Mouse (Mus musculus) brain, adult 2 months (tissue): ENCODE data around the gene Ubr2.
A peak's percentile ranks its signal among the peaks of the same experiment; 100 is the strongest.

Experiments
- DNase-seq: peaks from one replicate; pipeline ENCODE4 v3.0.0; 2011; ENCODE audit warnings: low read depth, low spot score

Gene Ubr2

DNA sequence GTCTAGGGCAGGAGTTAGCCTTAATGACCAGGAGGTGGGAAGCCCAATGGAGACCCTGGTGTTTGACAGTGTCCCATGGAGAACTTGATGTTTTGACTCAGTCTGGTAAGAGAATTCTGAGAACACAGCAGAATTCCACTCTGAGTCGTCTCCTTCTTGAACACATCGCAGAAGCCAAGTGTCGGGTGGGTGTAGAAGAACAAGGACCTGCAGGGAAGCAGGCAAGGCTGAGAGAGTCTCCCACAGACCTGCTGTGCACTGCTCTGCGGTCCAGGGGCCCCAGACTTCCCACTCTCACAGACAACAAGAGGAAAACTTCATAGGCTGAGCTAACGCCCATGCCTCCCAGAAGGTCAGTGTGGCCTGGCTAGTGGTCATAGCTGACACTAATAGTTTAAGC lies 82.6 kb downstream of the Ubr2 start:
- peak; percentile 83 for DNase-seq

DNA sequence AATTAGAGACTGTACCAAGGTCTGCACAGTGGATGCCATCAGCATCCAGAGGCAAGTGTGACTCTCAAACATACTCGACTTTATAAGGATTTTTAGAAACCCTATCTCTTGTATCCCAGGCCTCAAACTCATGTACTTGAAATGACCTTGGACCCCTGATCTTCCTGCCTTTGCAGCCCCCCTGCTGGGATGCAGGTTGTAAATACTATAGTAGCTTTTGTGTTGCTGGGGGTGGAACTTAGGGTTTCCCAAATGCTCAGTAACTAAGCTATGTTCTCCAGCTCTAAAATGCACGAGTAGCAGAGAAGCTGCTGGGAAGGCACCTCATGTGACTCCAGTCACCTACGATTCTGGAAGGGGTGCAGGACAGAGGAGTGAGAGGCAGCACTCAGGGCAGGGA lies 83.4 kb downstream of the Ubr2 start:
- DNase-seq: no peak

DNA sequence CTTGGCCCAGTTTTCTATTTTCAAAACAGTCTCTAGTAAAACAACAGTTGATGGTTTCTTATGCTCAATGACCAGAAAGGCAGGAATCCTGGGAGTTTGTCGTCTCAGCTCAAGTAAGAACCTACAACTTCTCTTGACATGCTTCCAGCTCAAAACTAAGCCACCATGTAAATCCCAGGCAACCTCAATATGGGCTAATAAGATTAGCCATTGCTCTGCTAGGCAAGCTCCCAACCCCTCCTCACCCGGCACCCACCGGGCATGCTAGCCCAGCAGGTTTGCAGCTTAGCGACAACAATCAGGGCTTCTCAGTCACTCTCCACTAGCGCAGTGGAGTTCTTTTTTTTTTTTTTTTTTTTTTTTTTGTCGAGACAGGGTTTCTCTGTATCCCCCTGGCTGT lies 84.2 kb downstream of the Ubr2 start:
- DNase-seq: no peak

DNA sequence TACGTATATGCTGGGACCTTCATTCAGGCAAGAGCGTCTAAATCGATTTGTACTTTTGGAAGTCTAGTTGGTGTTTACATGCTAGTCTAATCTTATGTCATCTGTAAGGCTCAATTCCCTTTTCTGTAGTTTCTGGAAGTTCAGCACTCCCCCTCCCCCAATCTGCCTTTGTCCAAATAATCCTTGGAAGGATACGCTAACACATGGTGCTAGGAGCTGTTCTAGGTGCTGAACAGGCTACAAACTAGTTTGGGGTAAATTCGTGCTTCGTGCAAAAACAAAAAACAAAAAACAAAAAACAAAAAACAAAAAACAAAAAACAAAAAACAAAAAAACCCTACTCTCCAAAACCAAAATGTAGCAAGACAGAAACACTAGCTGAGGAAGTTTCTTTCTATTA lies 89.5 kb downstream of the Ubr2 start:
- no peak for DNase-seq

DNA sequence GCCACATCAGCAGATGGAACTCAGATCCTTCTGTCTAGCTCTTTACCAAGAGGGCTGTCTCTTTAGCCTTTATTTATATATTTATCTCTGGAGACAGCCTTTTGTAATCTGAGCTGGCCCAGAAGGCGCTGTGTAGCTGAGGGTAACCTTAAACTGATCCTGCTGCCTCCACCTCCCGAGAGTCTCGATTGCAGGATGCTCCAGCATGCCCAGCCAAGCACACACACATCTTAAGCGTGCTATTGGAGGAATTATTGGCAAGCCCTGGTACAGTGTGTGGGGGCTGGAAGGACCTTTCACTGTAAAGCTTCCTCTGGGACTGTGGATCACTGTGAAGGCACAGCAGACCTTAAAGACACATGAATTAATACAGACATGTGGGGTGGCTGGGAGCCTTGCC lies 91.4 kb downstream of the Ubr2 start:
- no peak for DNase-seq

DNA sequence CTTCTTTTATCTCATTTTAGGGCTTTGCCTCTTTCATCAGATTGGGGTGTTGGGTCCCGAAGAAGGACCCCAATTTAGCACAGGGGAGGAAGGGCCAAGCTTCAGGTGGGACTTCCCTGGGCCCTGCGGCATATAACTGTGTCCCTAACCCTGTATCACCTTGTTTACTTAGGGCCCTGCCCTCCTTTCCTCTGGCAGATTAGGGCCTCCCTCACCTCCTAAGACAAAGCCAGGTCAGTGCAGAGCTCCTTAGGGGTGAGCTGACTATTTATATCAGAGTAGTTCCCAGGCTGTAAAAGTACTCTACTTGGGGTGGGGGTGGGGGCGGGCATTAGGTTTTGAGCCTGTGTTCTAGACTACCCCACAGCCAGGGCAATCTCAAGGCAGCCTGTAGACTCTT lies 95.2 kb downstream of the Ubr2 start:
- no peak for DNase-seq

DNA sequence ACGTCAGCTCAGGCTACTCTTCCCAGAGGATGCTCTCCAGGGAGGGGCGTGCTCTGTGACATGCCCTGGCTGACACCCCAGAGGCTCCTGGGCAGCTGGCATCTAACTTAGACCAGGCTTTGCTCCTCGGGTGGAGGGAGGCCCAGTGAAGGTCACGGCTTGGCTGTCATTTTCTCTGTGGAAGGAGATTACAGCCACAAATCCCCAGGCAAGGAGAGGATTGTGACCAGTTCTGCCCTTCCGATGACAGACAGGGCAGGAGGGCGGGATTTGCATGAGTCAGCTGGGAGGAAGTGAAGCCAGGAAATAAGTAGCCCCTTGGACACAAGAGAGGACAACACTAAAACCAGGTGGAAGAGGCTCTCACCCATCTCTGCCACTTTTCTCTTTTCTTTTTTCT lies 98.0 kb downstream of the Ubr2 start:
- DNase-seq: no peak

DNA sequence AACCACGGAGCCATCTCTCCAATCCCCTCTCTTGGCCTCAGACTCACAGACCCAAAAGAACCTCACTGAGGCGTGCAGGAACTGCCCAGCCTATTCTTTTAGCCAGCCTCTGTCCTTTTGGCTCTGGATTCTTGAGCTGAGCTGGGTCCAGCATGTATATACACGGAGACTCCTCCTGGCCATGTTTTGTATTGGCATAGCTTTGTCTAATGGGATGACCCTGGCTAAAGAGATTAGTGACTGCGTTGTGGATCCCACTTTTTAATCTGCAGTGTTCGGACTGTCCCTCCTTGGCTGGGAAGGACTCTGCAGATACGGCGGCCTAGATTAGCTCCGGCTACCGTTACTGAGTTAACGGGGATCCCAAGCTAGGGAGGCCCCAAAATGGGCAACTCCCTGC lies 100.2 kb downstream of the Ubr2 start, which contains the start of gene Prph2:
Gene Prph2 (plus strand): TSS at position 274 of the 400 bp plus-strand sequence.
- DNase-seq: no peak

DNA sequence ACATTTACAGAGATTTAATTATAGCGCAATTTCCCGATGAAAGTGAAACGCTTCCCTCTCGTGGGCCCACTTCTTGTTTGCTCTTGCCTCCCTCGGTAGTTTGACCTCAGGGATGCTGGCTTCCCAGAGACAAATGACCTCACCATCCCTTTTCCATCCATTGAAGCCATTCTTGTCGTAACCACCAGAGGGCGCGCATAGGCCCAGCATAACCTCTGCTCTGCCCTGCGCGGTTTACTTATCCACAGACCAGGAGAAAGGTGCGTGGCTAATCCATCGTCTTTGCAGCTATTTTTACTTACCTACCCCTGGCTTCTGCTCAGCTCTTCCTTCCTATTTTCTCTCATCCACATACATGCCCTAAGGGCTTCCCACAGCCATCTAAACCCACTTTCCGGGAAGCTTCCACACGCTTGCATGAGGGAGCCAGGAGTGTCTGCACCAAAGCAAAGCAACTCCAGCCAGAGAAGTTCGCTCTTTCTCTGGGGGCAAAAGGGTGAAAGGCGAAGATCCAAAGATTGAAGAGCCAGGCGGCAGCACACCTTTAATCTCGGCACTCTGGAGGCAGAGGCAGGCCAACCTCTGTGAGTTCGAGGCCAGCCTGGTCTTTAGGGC lies 106.4 kb downstream of the Ubr2 start:
- DNase-seq: peak; percentile 89

DNA sequence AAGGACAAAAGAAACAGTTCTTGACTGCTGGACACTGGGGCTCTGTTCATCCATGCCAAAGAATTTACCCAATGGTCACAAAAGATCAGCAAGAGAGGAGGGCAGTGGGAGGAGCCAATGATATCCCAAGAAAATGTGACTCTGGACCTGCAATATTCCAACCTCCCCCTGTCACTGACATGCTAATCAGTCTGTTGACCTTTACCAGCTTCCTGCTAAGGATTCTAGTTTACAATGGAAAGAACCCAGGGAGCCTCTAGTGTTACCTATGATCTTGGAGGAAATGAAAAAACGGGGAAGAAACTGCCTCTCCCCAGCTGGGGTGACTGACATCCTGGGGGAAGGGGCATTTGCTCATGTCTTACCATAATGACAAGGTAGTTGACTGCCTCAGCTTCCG lies 109.4 kb downstream of the Ubr2 start:
- no peak for DNase-seq

DNA sequence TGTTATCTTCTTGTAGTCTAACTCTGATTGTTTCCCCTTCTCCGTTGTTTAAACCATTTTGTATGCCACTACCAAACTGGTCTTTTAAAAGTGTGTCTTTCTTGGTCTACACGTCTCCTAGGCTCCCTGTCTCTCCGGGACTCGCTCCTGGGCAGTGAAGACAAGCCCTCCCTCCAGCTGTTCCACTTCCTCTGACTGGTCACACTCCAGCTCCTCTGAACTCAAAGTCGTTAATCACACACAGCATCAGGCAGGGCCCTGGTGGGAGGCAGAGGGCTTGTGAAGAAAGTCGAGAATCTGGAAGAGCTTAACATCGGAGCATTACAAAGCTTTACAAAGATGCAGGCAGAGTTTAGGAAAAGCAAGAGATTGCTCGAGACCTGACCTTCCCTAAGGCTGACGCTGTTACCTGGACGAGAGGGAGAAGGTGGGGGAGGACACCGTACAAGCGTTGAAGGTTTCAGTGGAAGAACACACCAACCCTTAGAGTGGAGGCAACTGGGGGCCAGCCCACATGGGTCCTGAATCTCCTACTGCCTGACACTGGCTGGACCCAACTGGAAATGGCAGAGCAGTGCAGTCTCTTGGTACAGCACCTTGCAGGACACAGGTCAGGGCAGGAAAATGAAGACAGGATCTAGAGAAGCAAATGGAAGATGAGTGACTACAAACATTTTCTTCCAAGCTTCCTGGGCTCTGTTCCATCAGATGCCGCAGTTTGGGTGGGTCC lies 113.0 kb downstream of the Ubr2 start:
- no peak for DNase-seq

DNA sequence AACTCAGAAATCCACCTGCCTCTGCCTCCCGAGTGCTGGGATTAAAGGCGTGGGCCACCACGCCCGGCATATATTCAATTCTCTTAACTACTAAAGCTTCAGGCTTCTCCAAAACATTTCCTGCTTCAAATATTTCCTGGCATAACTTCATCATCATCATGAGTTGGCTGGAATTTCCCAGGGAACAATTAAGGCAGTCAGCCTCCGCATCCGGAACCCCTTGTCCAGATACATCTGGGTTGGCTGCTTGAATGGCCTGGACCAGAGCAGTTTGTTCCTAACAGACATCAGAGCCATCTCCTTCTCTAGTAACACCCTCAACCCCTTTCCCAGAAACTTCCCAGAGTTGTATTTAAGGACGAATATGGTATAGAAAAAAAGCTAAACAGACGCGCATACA lies 114.9 kb downstream of the Ubr2 start:
- DNase-seq: no peak

DNA sequence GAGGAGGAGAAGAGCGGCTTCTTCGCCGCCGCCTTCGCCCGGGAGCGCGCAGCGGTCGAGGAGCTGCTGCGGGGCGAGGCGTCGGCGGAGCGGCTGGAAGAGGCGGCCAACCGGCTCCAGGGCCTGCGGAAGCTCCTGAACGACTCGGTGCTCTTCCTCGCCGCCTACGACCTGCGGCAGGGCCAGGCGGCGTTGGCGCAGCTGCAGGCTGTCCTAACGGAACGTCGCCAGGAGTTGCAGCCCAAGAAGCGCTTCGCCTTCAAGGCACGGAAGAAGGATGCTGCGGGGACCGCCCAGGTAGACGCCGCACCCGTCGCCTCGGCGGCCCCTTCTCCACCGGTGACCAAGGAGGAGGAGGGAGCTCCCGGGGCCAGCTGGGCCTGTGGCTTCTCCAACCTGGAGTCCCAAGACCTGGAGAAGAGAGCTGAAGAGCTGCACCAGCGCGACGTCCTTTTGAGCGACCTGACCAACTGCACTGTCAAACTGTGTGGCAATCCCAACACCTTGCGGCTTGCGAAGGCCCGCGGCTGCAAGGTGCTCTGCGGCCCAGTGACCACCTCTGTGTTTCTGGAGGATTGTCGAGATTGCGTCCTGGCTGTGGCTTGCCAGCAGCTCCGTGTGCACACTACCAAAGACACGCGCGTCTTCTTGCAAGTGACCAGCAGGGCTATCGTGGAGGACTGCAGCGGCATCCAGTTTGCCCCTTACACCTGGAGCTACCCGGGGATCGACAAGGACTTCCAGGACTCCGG lies 119.3 kb downstream of the Ubr2 start:
- peak; percentile 71 for DNase-seq

DNA sequence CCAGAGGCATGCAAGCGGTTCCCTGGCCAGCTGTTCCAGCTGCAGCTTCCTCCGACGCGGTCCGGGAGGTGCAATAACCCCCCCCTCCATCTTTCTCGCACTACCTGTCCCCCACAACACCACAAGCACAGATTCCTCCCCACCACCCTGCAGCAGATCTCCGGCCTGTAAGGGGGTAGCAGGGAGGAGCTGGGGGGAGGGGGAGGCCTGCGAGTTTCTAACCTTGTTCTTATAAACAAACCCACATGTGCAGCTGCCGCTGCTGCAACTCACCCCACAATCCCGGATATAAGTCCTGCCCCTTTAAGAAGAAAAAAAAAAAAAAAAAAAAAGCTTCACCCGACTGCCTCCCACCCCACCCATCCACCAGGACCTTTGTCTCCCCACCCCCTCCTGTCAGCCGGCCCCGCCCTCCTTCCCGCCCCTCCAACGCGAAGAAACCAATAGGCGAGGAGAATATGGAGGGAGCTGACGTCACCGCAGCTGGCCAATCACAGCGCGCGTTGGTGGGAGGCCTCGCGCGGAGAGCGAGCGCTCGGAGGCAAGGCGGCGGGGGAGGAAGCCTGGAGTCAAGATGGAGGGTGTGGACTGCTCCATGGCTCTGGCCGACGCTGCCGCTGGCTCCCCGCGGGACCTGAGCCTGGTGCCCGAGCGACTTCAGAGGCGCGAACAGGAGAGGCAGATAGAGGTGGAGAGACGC lies 120.1 kb downstream of the Ubr2 start, which contains the start of gene Tbcc:
Gene Tbcc (plus strand): TSS at position 569 of the 700 bp plus-strand sequence.
- peak; percentile 100 for DNase-seq

DNA sequence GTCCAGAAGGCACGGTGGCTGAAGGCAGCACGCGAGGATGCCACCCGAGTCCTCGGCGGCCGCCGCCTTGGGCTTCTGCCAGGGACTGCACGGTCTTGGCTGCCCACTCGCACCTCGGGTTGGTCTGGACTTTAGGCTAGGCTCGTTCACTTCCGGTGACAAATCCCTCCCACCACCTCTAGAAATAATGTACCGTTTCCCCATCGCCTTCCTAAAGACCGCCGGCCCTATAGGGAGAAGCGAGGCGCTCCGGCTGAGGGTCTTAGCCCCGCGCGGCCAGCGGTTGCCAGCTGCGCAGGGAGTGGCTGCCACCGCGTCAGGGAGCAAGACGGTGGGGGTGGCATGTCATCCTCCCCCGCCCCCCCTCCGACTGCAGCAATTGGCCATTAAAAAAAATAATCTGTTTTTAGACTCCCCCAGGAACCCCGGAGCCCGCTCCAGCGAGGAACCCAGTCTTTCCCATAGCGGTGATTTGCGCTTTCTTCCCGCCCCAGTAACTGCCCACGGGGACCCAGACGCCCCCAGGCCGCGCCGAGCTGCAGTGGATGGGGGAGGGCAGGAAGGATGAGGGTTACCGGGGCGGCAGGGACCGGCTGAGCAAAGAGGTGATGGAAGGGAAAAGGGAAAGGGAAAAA lies 120.8 kb downstream of the Ubr2 start:
- peak; percentile 92 for DNase-seq

DNA sequence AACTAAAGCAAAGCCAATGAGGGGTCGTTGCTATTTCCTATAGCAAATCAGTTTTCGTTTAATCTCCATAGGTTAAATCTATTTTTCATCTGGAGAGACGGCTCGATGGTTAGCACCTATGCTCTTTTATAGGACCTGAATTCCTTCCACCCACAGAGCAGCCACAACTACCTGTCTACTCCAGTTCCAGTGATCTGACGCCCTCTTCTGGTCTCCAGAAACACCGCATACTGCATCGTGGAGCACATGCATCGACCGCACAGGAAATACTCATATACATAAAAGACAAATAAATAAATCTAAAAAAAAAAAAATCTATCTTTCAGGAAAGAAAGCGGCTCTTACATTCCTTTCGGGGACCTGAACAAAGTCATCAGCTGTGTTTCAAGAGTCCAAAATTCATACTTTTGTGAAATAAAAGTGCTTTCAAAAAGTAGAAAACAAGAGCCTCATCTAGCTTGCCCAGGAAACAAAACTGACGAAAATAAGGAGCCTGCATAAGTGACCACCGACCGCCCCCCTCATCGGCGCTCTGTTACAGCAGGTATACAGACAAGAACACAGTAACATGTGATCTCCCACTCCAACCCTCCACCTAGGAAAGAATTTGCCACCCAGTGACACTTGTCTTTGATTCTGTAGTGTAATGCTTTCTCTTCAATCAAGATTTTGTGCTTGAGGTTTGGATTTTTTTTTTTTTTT lies 121.7 kb downstream of the Ubr2 start:
- peak; percentile 90 for DNase-seq

DNA sequence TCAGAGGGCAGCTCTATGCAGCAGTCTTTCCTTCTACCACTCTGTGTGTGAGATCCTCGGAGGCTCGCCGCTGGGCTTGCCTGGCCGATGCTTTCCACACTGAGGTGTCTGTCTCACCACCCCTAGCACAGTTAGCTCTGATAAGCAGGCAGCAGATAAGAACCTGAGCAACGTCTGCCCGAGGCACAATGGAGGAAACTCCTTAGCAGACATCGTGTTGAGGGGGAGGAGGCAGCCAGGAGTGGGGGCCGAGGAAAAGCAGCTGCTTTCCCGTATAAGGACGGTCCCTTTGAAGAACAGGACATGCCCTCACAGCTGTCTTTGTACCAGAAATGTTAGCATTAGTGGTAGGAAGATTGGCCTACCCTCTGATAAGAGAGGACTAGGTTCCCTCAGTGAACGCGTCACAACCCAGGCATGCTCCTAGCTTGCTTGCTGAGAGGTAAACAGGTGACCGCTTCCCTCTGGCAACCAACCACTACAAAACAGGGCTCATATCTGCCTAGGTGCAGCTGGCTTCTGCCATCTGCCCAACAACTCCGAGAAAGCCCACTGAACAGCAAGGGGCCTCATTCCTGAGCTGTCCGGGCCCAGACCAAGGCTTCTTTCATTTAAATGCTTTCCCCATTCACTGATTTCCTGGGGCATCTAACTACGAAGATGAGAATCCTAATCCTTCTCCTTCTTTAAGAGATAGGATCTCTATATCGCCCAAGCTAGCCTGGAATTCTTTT lies 124.3 kb downstream of the Ubr2 start:
- DNase-seq: peak; percentile 51

DNA sequence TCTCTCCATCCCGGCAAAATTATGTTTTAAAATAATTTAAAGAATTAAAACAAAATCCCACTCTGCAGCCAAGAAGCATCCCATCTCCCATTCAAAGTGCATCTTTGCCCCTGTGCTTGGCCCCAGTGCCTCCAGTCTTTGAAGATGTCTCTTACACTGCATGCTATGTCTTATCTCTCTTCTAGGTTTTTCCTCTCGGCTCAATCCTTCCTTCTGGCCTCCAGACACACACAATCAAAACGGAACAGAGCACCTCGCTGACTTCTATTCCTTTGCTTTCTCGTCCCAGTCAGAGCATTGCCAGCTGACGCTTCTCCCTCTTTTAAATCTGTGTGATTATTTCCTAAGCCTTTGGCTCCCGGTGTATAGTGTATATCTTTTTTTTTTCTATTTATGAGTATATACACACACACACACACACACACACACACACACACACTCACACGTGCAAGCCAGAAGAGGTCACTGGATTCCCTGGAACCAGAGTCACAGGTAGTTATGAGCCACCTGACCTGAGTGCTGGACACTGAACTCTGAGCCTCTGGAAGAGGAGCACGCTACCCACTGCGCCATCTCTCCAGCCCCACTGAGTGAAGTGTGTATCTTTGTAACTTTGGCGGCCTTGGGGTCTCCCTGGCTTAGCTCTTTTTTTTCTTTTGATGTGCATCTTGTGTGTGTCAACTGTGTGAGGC lies 125.0 kb downstream of the Ubr2 start:
- no peak for DNase-seq

DNA sequence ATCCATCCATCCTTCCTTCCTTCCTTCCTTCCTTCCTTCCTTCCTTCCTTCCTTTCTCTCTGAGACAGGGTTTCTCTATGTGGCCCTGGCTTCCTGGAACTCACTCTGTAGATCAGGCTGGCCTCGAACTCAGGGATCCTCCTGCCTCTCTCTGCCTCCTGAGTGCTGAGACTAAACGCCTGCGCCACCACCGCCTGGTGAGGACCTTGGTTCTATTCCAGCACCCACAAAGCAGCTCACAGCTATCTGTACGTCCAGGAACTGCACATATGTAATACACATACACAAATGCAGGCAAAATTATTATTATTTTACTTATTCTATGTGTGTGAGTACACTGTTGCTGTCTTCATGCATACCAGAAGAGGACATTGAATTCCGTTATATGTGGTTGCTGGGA lies 125.6 kb downstream of the Ubr2 start:
- DNase-seq: no peak

DNA sequence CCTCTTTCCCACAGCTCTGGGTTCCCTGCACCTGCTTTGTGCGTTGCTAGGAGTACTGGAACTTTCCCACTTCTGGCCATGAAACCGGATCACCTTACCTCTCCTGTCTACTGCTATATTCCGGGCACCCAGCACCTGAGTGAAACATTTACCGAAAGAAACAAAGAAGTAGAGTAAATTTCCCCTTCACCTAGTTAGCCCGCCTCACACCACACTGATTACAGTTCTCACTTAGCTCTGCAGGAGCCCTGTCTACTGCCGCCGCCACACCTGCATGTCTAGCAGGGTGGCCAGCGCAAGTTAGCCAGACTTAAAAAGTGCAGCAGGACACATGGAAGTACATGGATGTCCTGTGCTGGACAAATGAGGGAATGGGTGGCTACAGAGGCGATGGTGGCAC lies 127.2 kb downstream of the Ubr2 start:
- DNase-seq: no peak
